Mouse (Mus musculus): ENCODE measurements at regions not wholly inside any gene's neighbourhood (a gene's known extent, or its start where the extent isn't known, plus 50 kb on each side); places are given as distances from the start of the nearest gene placed in this dataset.

- 76% methylated on average over 4 of the region's 4 CpGs for WGBS
- Histone ChIP-seq H3K27me3 (ENCODE audit: insufficient read depth, low read length) (no peaks in the 10 kb centered on the region), H3K4me2 (ENCODE audit: low read depth, low read length, poor library complexity, severe bottlenecking) (no peak overlapping the region), H3K4me3 (ENCODE audit: low read depth, low read length) (no peak overlapping the region), H3K4me1 (ENCODE audit: insufficient read depth, low read length) (no peaks in the 10 kb centered on the region), H3K9me3 (ENCODE audit: low read length) (no peaks in the 10 kb centered on the region), H3K36me3 (ENCODE audit: insufficient read depth, low read length) (no peaks in the 10 kb centered on the region), H3K9ac (replicated peaks; ENCODE audit: low read length, poor library complexity, severe bottlenecking) (no peak overlapping the region), H3K27ac (ENCODE audit: low read depth, low read length) (no peak overlapping the region)
- ATAC-seq (ENCODE audit: low FRiP score): no peak
- DNase-seq (ENCODE audit: low spot score): no peak
- TF ChIP-seq CTCF (IDR thresholded peaks at IDR 0.05): no peak
Measured at GRCm38 (mm10) chr10:67634795-67635194, 86.0 kb upstream of the Ado start.

GRCm38 (mm10) chr10:67633063-67633462 lies 84.3 kb upstream of the Ado start:
- Histone ChIP-seq H3K9ac (replicated peaks; ENCODE audit: low read length, poor library complexity, severe bottlenecking) (no peak overlapping the region), H3K4me1 (ENCODE audit: insufficient read depth, low read length) (no peaks in the 10 kb centered on the region), H3K4me3 (ENCODE audit: low read depth, low read length) (no peak overlapping the region), H3K27me3 (ENCODE audit: insufficient read depth, low read length) (no peaks in the 10 kb centered on the region), H3K4me2 (ENCODE audit: low read depth, low read length, poor library complexity, severe bottlenecking) (no peak overlapping the region), H3K9me3 (ENCODE audit: low read length) (no peaks in the 10 kb centered on the region), H3K36me3 (ENCODE audit: insufficient read depth, low read length) (no peaks in the 10 kb centered on the region), H3K27ac (ENCODE audit: low read depth, low read length) (no peak overlapping the region)
- DNase-seq (ENCODE audit: low spot score): no peak
- no peak for ATAC-seq (ENCODE audit: low FRiP score)
- no peak for TF ChIP-seq CTCF (IDR thresholded peaks at IDR 0.05)
- 96% methylated on average over 7 of the region's 7 CpGs for WGBS

GRCm38 (mm10) chr10:67623338-67623737 lies 74.6 kb upstream of the Ado start:
- no peak for TF ChIP-seq CTCF (IDR thresholded peaks at IDR 0.05)
- H3K9me3 ChIP-seq (ENCODE audit: low read length): no peaks in the 10 kb centered on the region
- H3K27ac ChIP-seq (ENCODE audit: low read depth, low read length): no peak overlapping the region
- no peaks in the 10 kb centered on the region for H3K36me3 ChIP-seq (ENCODE audit: insufficient read depth, low read length)
- no peak for DNase-seq (ENCODE audit: low spot score)
- 82% methylated on average over 12 of the region's 12 CpGs for WGBS
- no peaks in the 10 kb centered on the region for H3K4me1 ChIP-seq (ENCODE audit: insufficient read depth, low read length)
- no peak overlapping the region for H3K9ac ChIP-seq (replicated peaks; ENCODE audit: low read length, poor library complexity, severe bottlenecking)
- ATAC-seq (ENCODE audit: low FRiP score): no peak
- no peak overlapping the region for H3K4me2 ChIP-seq (ENCODE audit: low read depth, low read length, poor library complexity, severe bottlenecking)
- no peaks in the 10 kb centered on the region for H3K27me3 ChIP-seq (ENCODE audit: insufficient read depth, low read length)
- H3K4me3 ChIP-seq (ENCODE audit: low read depth, low read length): no peak overlapping the region

- no peak for TF ChIP-seq CTCF (IDR thresholded peaks at IDR 0.05)
- H3K27me3 ChIP-seq (ENCODE audit: insufficient read depth, low read length): no peaks in the 10 kb centered on the region
Measured at GRCm38 (mm10) chr10:67620018-67620417, 71.3 kb upstream of the Ado start.

GRCm38 (mm10) chr10:67618112-67618511 lies 69.4 kb upstream of the Ado start:
- H3K36me3 ChIP-seq (ENCODE audit: insufficient read depth, low read length): no peaks in the 10 kb centered on the region
- H3K27me3 ChIP-seq (ENCODE audit: insufficient read depth, low read length): no peaks in the 10 kb centered on the region
- DNase-seq (ENCODE audit: low spot score) (no peak), ATAC-seq (ENCODE audit: low FRiP score) (no peak)
- H3K4me2 ChIP-seq (ENCODE audit: low read depth, low read length, poor library complexity, severe bottlenecking): no peak overlapping the region
- H3K9ac ChIP-seq (replicated peaks; ENCODE audit: low read length, poor library complexity, severe bottlenecking): no peak overlapping the region
- no peaks in the 10 kb centered on the region for H3K9me3 ChIP-seq (ENCODE audit: low read length)
- 80% methylated on average over 5 of the region's 5 CpGs for WGBS
- no peak for TF ChIP-seq CTCF (IDR thresholded peaks at IDR 0.05)
- H3K4me1 ChIP-seq (ENCODE audit: insufficient read depth, low read length): no peaks in the 10 kb centered on the region
- no peak overlapping the region for H3K4me3 ChIP-seq (ENCODE audit: low read depth, low read length)
- no peak overlapping the region for H3K27ac ChIP-seq (ENCODE audit: low read depth, low read length)

More at GRCm38 (mm10) chr10:67620018-67620417, 71.3 kb upstream of the Ado start:
- DNase-seq (ENCODE audit: low spot score) (no peak), ATAC-seq (ENCODE audit: low FRiP score) (no peak)
- no peaks in the 10 kb centered on the region for H3K9me3 ChIP-seq (ENCODE audit: low read length)
- H3K4me3 ChIP-seq (ENCODE audit: low read depth, low read length): no peak overlapping the region
- no peak overlapping the region for H3K9ac ChIP-seq (replicated peaks; ENCODE audit: low read length, poor library complexity, severe bottlenecking)
- no peak overlapping the region for H3K27ac ChIP-seq (ENCODE audit: low read depth, low read length)
- WGBS: 85% methylated on average over 8 of the region's 8 CpGs
- H3K4me2 ChIP-seq (ENCODE audit: low read depth, low read length, poor library complexity, severe bottlenecking): no peak overlapping the region
- no peaks in the 10 kb centered on the region for H3K4me1 ChIP-seq (ENCODE audit: insufficient read depth, low read length)
- H3K36me3 ChIP-seq (ENCODE audit: insufficient read depth, low read length): no peaks in the 10 kb centered on the region

- Histone ChIP-seq H3K4me1 (ENCODE audit: insufficient read depth, low read length) (no peaks in the 10 kb centered on the region), H3K9me3 (ENCODE audit: low read length) (no peaks in the 10 kb centered on the region), H3K4me3 (ENCODE audit: low read depth, low read length) (no peak overlapping the region), H3K36me3 (ENCODE audit: insufficient read depth, low read length) (no peaks in the 10 kb centered on the region), H3K4me2 (ENCODE audit: low read depth, low read length, poor library complexity, severe bottlenecking) (no peak overlapping the region), H3K27ac (ENCODE audit: low read depth, low read length) (no peak overlapping the region), H3K27me3 (ENCODE audit: insufficient read depth, low read length) (no peaks in the 10 kb centered on the region), H3K9ac (replicated peaks; ENCODE audit: low read length, poor library complexity, severe bottlenecking) (no peak overlapping the region)
- no peak for ATAC-seq (ENCODE audit: low FRiP score)
- no peak for TF ChIP-seq CTCF (IDR thresholded peaks at IDR 0.05)
- WGBS: 68% methylated on average over 3 of the region's 3 CpGs
- DNase-seq (ENCODE audit: low spot score): peak; percentile 22
Measured at GRCm38 (mm10) chr10:67615016-67615415, 66.3 kb upstream of the Ado start.
